Mouse (Mus musculus): ENCODE measurements at regions not wholly inside any gene's neighbourhood (a gene's known extent, or its start where the extent isn't known, plus 50 kb on each side); places are given as distances from the start of the nearest gene placed in this dataset.

GRCm38 (mm10) chr11:63834631-63835030 is 87.5 kb downstream of the Hs3st3b1 start:
- DNase-seq (ENCODE audit: low spot score in 2 of 2) = no peak
